Mouse (Mus musculus) neural tube, embryonic 15.5 days (tissue): ENCODE measurements at regions not wholly inside any gene's neighbourhood (a gene's known extent, or its start where the extent isn't known, plus 50 kb on each side); places are given as distances from the start of the nearest gene placed in this dataset.
"Not testable (repeated sequence)": the region's sequence is repeated elsewhere in the genome, so short reads cannot be mapped to it uniquely, and the experiment has no call there.

Experiments
- ATAC-seq: fragments of 200-750 bp; cut with Nextera tagmentation; 2 replicates; pipeline ENCODE4 v1.8.0; 2017; ENCODE audit warnings: mild to moderate bottlenecking, moderate TSS enrichment, moderate library complexity; ENCODE audit not compliant: low FRiP score
- H3K27ac ChIP-seq: fragments of 300-500 bp; sonication (generic); replicated peaks from 2 replicates; pipeline ENCODE4 v1.5.1; 2015; ENCODE audit warnings: mild to moderate bottlenecking, inconsistent platforms
- H3K27me3 ChIP-seq: fragments of 300-500 bp; sonication (generic); replicated peaks from 2 replicates; pipeline ENCODE4 v1.6.1; 2015; ENCODE audit warnings: inconsistent platforms
- H3K36me3 ChIP-seq: fragments of 300-500 bp; sonication (generic); 2 replicates; pipeline ENCODE4 v1.6.1; 2015; ENCODE audit warnings: inconsistent platforms
- H3K4me1 ChIP-seq: fragments of 300-500 bp; sonication (generic); 2 replicates; pipeline ENCODE4 v1.6.1; 2015; ENCODE audit warnings: inconsistent platforms
- H3K4me2 ChIP-seq: fragments of 300-500 bp; sonication (generic); 2 replicates; pipeline ENCODE4 v1.6.1; 2015; ENCODE audit warnings: inconsistent platforms, mild to moderate bottlenecking, moderate library complexity
- H3K4me3 ChIP-seq: fragments of 300-500 bp; sonication (generic); replicated peaks from 2 replicates; pipeline ENCODE4 v1.5.1; 2015; ENCODE audit warnings: mild to moderate bottlenecking, inconsistent platforms
- H3K9ac ChIP-seq: fragments of 300-500 bp; sonication (generic); replicated peaks from 2 replicates; pipeline ENCODE4 v1.6.1; 2015; ENCODE audit warnings: mild to moderate bottlenecking, inconsistent platforms
- H3K9me3 ChIP-seq: fragments of 300-500 bp; sonication (generic); replicated peaks from 2 replicates; pipeline ENCODE4 v1.6.1; 2016; ENCODE audit warnings: inconsistent platforms
- WGBS: fragments of 180-500 bp; shearing (Covaris S2); methylation state at CpG from one replicate; pipeline ENCODE4 v1.1.7; 2015; ENCODE audit warnings: mixed read lengths; 5-methylcytosine and 5-hydroxymethylcytosine counted together

GRCm38 (mm10) chr17:6547064-6547760 lies 54.3 kb upstream of the Dynlt1c start:
- WGBS, result no CpG with 5 or more reads among the region's 8 CpGs
- H3K27me3 ChIP-seq, result not testable (repeated sequence)

GRCm38 (mm10) chr17:6547937-6548336 lies 53.5 kb upstream of the Dynlt1c start:
- no CpG with 5 or more reads among the region's 6 CpGs for WGBS
- H3K4me1 ChIP-seq, H3K27ac ChIP-seq, H3K4me2 ChIP-seq, H3K4me3 ChIP-seq, H3K36me3 ChIP-seq, H3K27me3 ChIP-seq, ATAC-seq, H3K9me3 ChIP-seq, H3K9ac ChIP-seq: not testable (repeated sequence)

More at GRCm38 (mm10) chr17:6547064-6547760, 54.3 kb upstream of the Dynlt1c start:
- not testable (repeated sequence) for H3K9me3 ChIP-seq, H3K4me3 ChIP-seq, H3K4me2 ChIP-seq, H3K27ac ChIP-seq, H3K9ac ChIP-seq, H3K4me1 ChIP-seq, H3K36me3 ChIP-seq
- peak; percentile 68 for ATAC-seq
